Mouse (Mus musculus) erythroblast, embryonic 14.5 days (primary cell): Measurements from ENCODE around the gene Kazald1.

Experiments used
- GATA1 ChIP-seq: IDR thresholded peaks from 2 replicates; pipeline ENCODE4 v1.6.1; 2012; ENCODE audit warnings: low read length, inconsistent platforms, mixed read lengths
- TAL1 ChIP-seq: IDR thresholded peaks from 3 replicates; pipeline ENCODE4 v1.6.1; 2012; ENCODE audit warnings: low read length, inconsistent platforms, mixed read lengths

DNA sequence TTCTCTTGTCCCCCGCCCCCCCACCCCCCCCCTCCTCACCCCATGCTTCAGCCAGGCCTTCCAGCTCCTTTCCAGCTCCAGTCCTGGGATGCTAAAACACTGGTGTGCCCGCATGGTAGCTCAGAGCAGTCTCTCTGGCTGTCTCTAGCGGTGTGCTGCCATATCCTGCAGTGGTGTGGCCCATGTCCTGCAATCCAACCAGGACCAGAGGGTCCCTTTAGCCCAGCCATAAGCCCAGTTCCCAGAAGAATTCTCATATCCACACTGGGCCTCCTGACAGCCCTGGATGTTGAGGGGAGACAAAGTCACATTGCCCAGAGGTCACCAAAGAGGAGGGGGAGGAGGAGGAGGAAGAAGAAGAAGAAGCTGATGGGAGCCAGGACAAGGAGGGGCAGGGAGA lies 39.7 kb downstream of the Kazald1 start:
- TF ChIP-seq TAL1 = no peak
- no peak for TF ChIP-seq GATA1
